Mouse (Mus musculus): ENCODE measurements around the gene Cerk.
"Not testable (repeated sequence)": the region's sequence is repeated elsewhere in the genome, so short reads cannot be mapped to it uniquely, and the experiment has no call there.

The Cerk gene

GRCm38 (mm10) chr15:86164718-86165345 is 21.1 kb downstream of the Cerk start:
- DNase-seq (ENCODE audit: low spot score): no peak

- not testable (repeated sequence) for DNase-seq (ENCODE audit: low spot score)
These were observed 24.1 kb downstream of the Cerk start for GRCm38 (mm10) chr15:86161800-86162199.

- no peak for DNase-seq (ENCODE audit: low spot score)
These were observed 25.0 kb downstream of the Cerk start for GRCm38 (mm10) chr15:86160906-86161305.

- DNase-seq (ENCODE audit: low spot score): no peak
These were observed 26.2 kb downstream of the Cerk start for GRCm38 (mm10) chr15:86159719-86160118.

GRCm38 (mm10) chr15:86159093-86159492 is 26.8 kb downstream of the Cerk start:
- no peak for DNase-seq (ENCODE audit: low spot score)

- no peak for DNase-seq (ENCODE audit: low spot score)
These were observed 29.4 kb downstream of the Cerk start for GRCm38 (mm10) chr15:86156492-86156891.

- no peak for DNase-seq (ENCODE audit: low spot score)
These were observed 32.4 kb downstream of the Cerk start for GRCm38 (mm10) chr15:86153481-86153960.

- DNase-seq (ENCODE audit: low spot score): no peak
These were observed 35.3 kb downstream of the Cerk start for GRCm38 (mm10) chr15:86150593-86150992.

- DNase-seq (ENCODE audit: low spot score): no peak
These were observed 39.0 kb downstream of the Cerk start for GRCm38 (mm10) chr15:86146922-86147321.

- no peak for DNase-seq (ENCODE audit: low spot score)
These were observed 40.9 kb downstream of the Cerk start for GRCm38 (mm10) chr15:86145046-86145445.

GRCm38 (mm10) chr15:86144577-86144976 is 41.4 kb downstream of the Cerk start:
- DNase-seq (ENCODE audit: low spot score): no peak

- peak; percentile 44 for DNase-seq (ENCODE audit: low spot score)
These were observed 45.6 kb downstream of the Cerk start for GRCm38 (mm10) chr15:86140323-86140722.

GRCm38 (mm10) chr15:86137638-86138037 is 48.3 kb downstream of the Cerk start:
- DNase-seq (ENCODE audit: low spot score): peak; percentile 49

- DNase-seq (ENCODE audit: low spot score): peak; percentile 76
These were observed 50.8 kb downstream of the Cerk start for GRCm38 (mm10) chr15:86134941-86135783.

GRCm38 (mm10) chr15:86130657-86131056 is 55.3 kb downstream of the Cerk start:
- no peak for DNase-seq (ENCODE audit: low spot score)

- DNase-seq (ENCODE audit: low spot score): no peak
These were observed 56.9 kb downstream of the Cerk start for GRCm38 (mm10) chr15:86129036-86129435.

GRCm38 (mm10) chr15:86124359-86124758 is 61.6 kb downstream of the Cerk start:
- peak; percentile 72 for DNase-seq (ENCODE audit: low spot score)

GRCm38 (mm10) chr15:86123409-86123808 is 62.5 kb downstream of the Cerk start:
- DNase-seq (ENCODE audit: low spot score): no peak

- no peak for DNase-seq (ENCODE audit: low spot score)
These were observed 63.5 kb downstream of the Cerk start for GRCm38 (mm10) chr15:86122261-86122949.

- no peak for DNase-seq (ENCODE audit: low spot score)
These were observed 66.8 kb downstream of the Cerk start for GRCm38 (mm10) chr15:86119186-86119585.

GRCm38 (mm10) chr15:86117115-86118100 is 68.5 kb downstream of the Cerk start:
- no peak for DNase-seq (ENCODE audit: low spot score)

Data from c-Kit-positive CD71-positive TER-119-positive erythroid progenitor cells, embryonic 14.5 days (primary cell).